Mouse (Mus musculus): ENCODE measurements at regions not wholly inside any gene's neighbourhood (a gene's known extent, or its start where the extent isn't known, plus 50 kb on each side); places are given as distances from the start of the nearest gene placed in this dataset.

- H3K36me3 ChIP-seq (ENCODE audit: insufficient read depth, low read length) = no peaks in the 10 kb centered on the region
- H3K4me3 ChIP-seq (replicated peaks; ENCODE audit: low read length) = no peak overlapping the region
- TF ChIP-seq CTCF (conservative IDR thresholded peaks at IDR 0.05; ENCODE audit: low read length) = no peak
- H3K4me1 ChIP-seq (replicated peaks; ENCODE audit: low read depth, low read length) = no peaks in the 10 kb centered on the region
- H3K27me3 ChIP-seq (ENCODE audit: insufficient read depth, low read length) = no peaks in the 10 kb centered on the region
- H3K9me3 ChIP-seq (ENCODE audit: low read length) = peaks cover 8% of the 10 kb centered on the region; the same call in 1 of the 2 replicates
Measured at GRCm38 (mm10) chr11:16080811-16081351, 176.6 kb upstream of the Vstm2a start.

GRCm38 (mm10) chr11:16113843-16114242 is 143.7 kb upstream of the Vstm2a start:
- TF ChIP-seq CTCF (conservative IDR thresholded peaks at IDR 0.05; ENCODE audit: low read length) (no peak), POU5F1 (IDR thresholded peaks at IDR 0.05; ENCODE audit: borderline replicate concordance, low read length) (no peak), NANOG (IDR thresholded peaks at IDR 0.05; ENCODE audit: borderline replicate concordance, low read length) (peak; percentile 64; the same call in 1 of the 2 replicates)

More at GRCm38 (mm10) chr11:16113843-16114242, 143.7 kb upstream of the Vstm2a start:
- Histone ChIP-seq H3K9me3 (ENCODE audit: low read length) (peaks cover 17% of the 10 kb centered on the region), H3K4me3 (replicated peaks; ENCODE audit: low read length) (no peak overlapping the region), H3K27me3 (ENCODE audit: insufficient read depth, low read length) (no peaks in the 10 kb centered on the region), H3K4me1 (replicated peaks; ENCODE audit: low read depth, low read length) (peaks cover 16% of the 10 kb centered on the region), H3K36me3 (ENCODE audit: insufficient read depth, low read length) (no peaks in the 10 kb centered on the region)
